Mouse (Mus musculus) embryo, embryonic 9.5 days (tissue): Measurements from ENCODE around the gene Slc6a4.
"Not testable (repeated sequence)": the region's sequence is repeated elsewhere in the genome, so short reads cannot be mapped to it uniquely, and the experiment has no call there.

Experiments used
- DNase-seq: peaks from one replicate; pipeline ENCODE4 v3.0.0-alpha.2; 2017; ENCODE audit errors: extremely low spot score

Gene Slc6a4

GRCm38 (mm10) chr11:77018046-77018445, 19.6 kb downstream of the Slc6a4 start:
- no peak for DNase-seq

GRCm38 (mm10) chr11:77019539-77019938, 21.1 kb downstream of the Slc6a4 start:
- no peak for DNase-seq

- no peak for DNase-seq
Observed at GRCm38 (mm10) chr11:77021749-77022396, 23.5 kb downstream of the Slc6a4 start.

DNA sequence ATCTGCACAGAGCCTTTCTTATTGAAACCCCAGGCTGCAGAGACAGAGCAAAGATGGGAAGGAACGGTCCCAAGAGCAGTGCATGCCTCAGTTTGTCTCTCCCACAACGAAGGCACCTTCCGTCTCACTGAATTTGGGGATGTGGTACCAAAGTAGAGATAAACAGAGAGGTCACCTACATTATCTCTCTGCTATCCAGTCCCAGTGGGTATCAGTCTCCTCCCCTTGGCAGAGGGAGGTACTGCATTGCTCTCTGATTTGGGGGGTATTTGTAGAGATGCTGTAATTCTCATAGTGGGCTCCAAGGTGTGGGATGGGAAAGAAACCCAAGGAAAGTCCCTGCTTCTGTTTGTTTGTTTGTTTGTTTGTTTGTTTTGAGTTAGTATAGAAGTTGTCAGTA, 28.2 kb downstream of the Slc6a4 start:
- no peak for DNase-seq

DNA sequence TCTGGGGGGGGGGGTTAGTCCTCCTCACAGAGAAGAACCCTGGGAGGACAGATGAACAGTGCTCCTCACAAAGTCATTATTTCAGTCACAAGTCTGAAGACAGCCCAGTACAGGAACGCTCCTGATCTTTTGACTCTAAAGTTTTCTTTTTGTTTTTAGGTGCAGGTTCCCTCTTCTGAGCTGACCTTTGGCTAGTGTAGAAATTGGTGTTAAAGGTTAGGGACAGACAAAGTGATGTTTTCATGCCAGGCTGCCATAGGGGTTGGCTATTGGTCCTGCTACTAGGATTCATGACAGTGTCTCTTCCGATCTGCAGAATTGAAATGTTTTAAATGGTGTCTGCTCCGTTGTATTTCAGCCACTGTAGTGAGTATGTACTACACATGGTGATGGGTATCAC, 29.8 kb downstream of the Slc6a4 start:
- DNase-seq, result no peak

- DNase-seq, result no peak
Observed at GRCm38 (mm10) chr11:77031151-77031934, 32.9 kb downstream of the Slc6a4 start.

- DNase-seq, result no peak
Observed at GRCm38 (mm10) chr11:77041891-77042290, 43.5 kb downstream of the Slc6a4 start.

GRCm38 (mm10) chr11:77042816-77043215, 44.4 kb downstream of the Slc6a4 start:
- no peak for DNase-seq

GRCm38 (mm10) chr11:77061951-77062350, 63.5 kb downstream of the Slc6a4 start:
- no peak for DNase-seq

DNA sequence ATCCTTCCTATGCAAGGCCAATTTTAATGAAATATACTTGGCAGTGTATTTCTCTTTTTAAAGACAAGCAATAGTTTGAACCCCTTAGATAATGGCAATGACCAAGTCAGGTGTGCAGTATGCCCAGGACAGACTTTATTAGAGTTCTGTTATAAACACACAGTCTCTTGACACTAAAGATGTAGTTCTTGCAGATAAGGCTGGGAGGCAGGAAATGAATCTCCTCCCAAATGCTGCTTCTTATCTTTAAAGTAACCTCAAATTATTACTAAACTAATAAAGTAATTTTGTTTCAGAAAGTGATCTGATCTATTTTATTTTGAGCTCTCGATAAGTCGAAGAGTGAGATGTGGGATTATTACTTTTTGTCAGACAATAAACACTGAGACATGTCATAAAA, 65.0 kb downstream of the Slc6a4 start:
- DNase-seq, result no peak

- DNase-seq, result no peak
Observed at GRCm38 (mm10) chr11:77068825-77069224, 70.4 kb downstream of the Slc6a4 start.

- no peak for DNase-seq
Observed at GRCm38 (mm10) chr11:77070721-77071120, 72.3 kb downstream of the Slc6a4 start.

DNA sequence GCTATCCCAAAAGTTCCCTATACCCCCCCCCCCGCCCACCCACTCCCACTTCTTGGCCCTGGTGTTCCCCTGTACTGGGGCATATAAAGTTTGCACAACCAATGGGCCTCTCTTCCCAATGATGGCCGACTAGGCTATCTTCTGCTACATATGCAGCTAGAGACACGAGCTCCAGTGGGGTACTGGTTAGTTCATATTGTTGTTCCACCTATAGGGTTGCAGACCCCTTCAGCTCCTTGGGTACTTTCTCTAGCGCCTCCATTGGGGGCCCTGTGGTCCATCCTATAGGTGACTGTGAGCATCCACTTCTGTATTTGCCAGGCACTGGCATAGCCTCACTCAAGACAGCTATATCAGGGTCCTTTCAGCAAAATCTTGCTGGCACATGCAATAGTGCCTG, 78.9 kb downstream of the Slc6a4 start:
- not testable (repeated sequence) for DNase-seq

- DNase-seq, result no peak
Observed at GRCm38 (mm10) chr11:77077792-77078191, 79.4 kb downstream of the Slc6a4 start.

- peak; percentile 89 for DNase-seq
Observed at GRCm38 (mm10) chr11:77078273-77079134, 80.1 kb downstream of the Slc6a4 start, which contains the start of gene Nsrp1. Gene Nsrp1 (minus strand): TSS chr11:77078435.

GRCm38 (mm10) chr11:77079361-77079760, 81.0 kb downstream of the Slc6a4 start:
- no peak for DNase-seq
